Mouse (Mus musculus) neutrophil, adult 5-6 weeks (primary cell): ENCODE results near the gene Pdlim7. TPM values are rescaled to one million over a fixed set of nuclear protein-coding genes. Genes with fewer than 3 reads are reported as not detected.

Experiments
- ATAC-seq: fragments of 151-379, 151-347 bp; 2 replicates; pipeline ENCODE4 v1.8.0; 2017; ENCODE audit warnings: mild to moderate bottlenecking, moderate TSS enrichment; ENCODE audit not compliant: insufficient number of reproducible peaks, poor library complexity, low FRiP score, severe bottlenecking; ENCODE audit errors: extremely low read depth
- total RNA-seq: library from RNA; stranded (forward); fragments of 200-1000 nt; gene quantifications from 2 replicates; pipeline ENCODE4 v1.2.3, GENCODE M21; 2017

The Pdlim7 gene
- total RNA-seq, 1 experiment from 2014 or later = 47.3 TPM

GRCm38 (mm10) chr13:55523951-55524600, 10.6 kb upstream of the Pdlim7 start:
- ATAC-seq = no peak

GRCm38 (mm10) chr13:55523278-55523677, 9.8 kb upstream of the Pdlim7 start:
- ATAC-seq = no peak

- no peak for ATAC-seq
Observed at GRCm38 (mm10) chr13:55522730-55523129, 9.3 kb upstream of the Pdlim7 start.

GRCm38 (mm10) chr13:55519606-55520005, 6.1 kb upstream of the Pdlim7 start:
- ATAC-seq = no peak

- ATAC-seq = peak; percentile 53; the same call in 1 of the 2 replicates
Observed at GRCm38 (mm10) chr13:55516955-55517354, 3.5 kb upstream of the Pdlim7 start.

GRCm38 (mm10) chr13:55513828-55514227, 352 bp upstream of the Pdlim7 start:
- no peak for ATAC-seq

GRCm38 (mm10) chr13:55512379-55513031, 971 bp downstream of the Pdlim7 start:
- ATAC-seq = no peak

GRCm38 (mm10) chr13:55511492-55511861, 2.0 kb downstream of the Pdlim7 start:
- ATAC-seq = no peak

- ATAC-seq = no peak
Observed at GRCm38 (mm10) chr13:55510668-55511491, 2.6 kb downstream of the Pdlim7 start.

- ATAC-seq = peak; percentile 28; the same call in 1 of the 2 replicates
Observed at GRCm38 (mm10) chr13:55510332-55510667, 3.2 kb downstream of the Pdlim7 start.

GRCm38 (mm10) chr13:55508531-55508930, 4.9 kb downstream of the Pdlim7 start:
- no peak for ATAC-seq

GRCm38 (mm10) chr13:55507877-55508276, 5.6 kb downstream of the Pdlim7 start:
- ATAC-seq = no peak

GRCm38 (mm10) chr13:55506697-55507096, 6.8 kb downstream of the Pdlim7 start:
- no peak for ATAC-seq

- no peak for ATAC-seq
Observed at GRCm38 (mm10) chr13:55505810-55506209, 7.7 kb downstream of the Pdlim7 start.

- no peak for ATAC-seq
Observed at GRCm38 (mm10) chr13:55504390-55504789, 9.1 kb downstream of the Pdlim7 start.

- ATAC-seq = no peak
Observed at GRCm38 (mm10) chr13:55502405-55502804, 11.1 kb downstream of the Pdlim7 start.

- ATAC-seq = no peak
Observed at GRCm38 (mm10) chr13:55500575-55500974, 12.9 kb downstream of the Pdlim7 start.

GRCm38 (mm10) chr13:55498906-55499305, 14.6 kb downstream of the Pdlim7 start:
- ATAC-seq = no peak

- no peak for ATAC-seq
Observed at GRCm38 (mm10) chr13:55496661-55497060, 16.8 kb downstream of the Pdlim7 start.

- ATAC-seq = no peak
Observed at GRCm38 (mm10) chr13:55495702-55496101, 17.8 kb downstream of the Pdlim7 start.
